Mouse (Mus musculus): ENCODE data around the gene Vta1. TPM values are rescaled to one million over a fixed set of nuclear protein-coding genes. Genes with fewer than 3 reads are reported as not detected.

The Vta1 gene
- polyA plus RNA-seq, 1 experiment: 80.4 TPM

DNA sequence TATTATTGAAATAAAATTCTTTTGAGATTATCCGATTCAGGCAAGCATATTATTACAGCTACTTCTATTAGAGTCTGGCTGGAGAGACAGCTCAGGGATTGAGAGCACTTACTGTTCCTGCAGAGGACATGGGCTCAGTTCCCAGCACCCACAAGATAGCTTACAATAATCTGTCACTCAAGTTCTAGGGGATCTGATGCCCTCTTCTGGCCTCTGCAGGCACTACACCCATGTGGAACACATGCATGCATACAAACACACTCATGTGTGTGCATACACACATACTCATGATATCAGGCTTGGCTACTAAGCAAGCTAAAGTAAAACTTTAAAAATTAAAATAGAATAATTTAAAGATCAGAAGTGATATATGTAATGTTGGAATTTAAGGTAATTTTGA lies 19.7 kb downstream of the Vta1 start:
- Histone ChIP-seq H3K4me2 (ENCODE audit: low read depth) (no peak overlapping the region), H3K36me3 (ENCODE audit: control insufficient read depth, insufficient read depth) (peaks cover 29% of the 10 kb centered on the region)
- no peak for TF ChIP-seq MYOD1 (IDR thresholded peaks at IDR 0.05; ENCODE audit: control insufficient read depth in 1 of 3, insufficient read length in 2 of 3, low read depth in 2 of 3)

DNA sequence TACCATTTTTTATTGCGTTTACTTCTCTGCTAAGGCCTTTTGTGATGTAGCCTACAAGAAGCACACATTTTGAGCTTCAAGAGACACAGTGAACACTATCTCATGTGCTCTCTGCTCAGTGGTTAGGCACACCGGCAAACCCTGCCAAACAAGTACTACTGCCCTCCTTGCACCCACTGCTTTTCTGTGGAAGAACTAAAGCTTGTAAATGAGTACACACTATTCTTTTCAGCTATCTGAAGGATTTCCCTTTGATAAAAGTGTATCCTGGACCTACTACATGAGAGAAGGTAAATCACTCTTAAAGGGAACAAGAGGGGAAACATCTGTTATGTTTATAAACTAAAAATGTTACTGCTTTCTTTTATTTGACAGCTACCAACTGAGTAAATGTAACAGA lies 39.2 kb downstream of the Vta1 start:
- H3K4me2 ChIP-seq (ENCODE audit: low read depth): no peak overlapping the region
- H3ac ChIP-seq (ENCODE audit: control insufficient read depth, insufficient read length): no peak overlapping the region
- peaks cover 20% of the 10 kb centered on the region for H3K36me3 ChIP-seq (ENCODE audit: control insufficient read depth, insufficient read depth)
- no peaks in the 10 kb centered on the region for H3K79me2 ChIP-seq (ENCODE audit: control insufficient read depth, insufficient read depth)
- no peak for TF ChIP-seq POLR2A (IDR thresholded peaks at IDR 0.05; ENCODE audit: insufficient read length, low read depth)
- no peak for TF ChIP-seq CEBPB (IDR thresholded peaks at IDR 0.05; ENCODE audit: insufficient read depth, poor library complexity, severe bottlenecking)
- TF ChIP-seq MYOG (IDR thresholded peaks at IDR 0.05; ENCODE audit: control insufficient read depth in 1 of 3, insufficient read depth in 1 of 3, insufficient read length in 2 of 3, low read depth in 2 of 3): no peak
- no peak for TF ChIP-seq MAX (IDR thresholded peaks at IDR 0.05; ENCODE audit: low read depth)
- TF ChIP-seq MYOD1 (IDR thresholded peaks at IDR 0.05; ENCODE audit: control insufficient read depth in 1 of 3, insufficient read length in 2 of 3, low read depth in 2 of 3): no peak
- no peak for TF ChIP-seq REST (IDR thresholded peaks at IDR 0.05; ENCODE audit: insufficient read depth, insufficient read length)
- no peak for TF ChIP-seq TCF12 (IDR thresholded peaks at IDR 0.05; ENCODE audit: insufficient read depth, poor library complexity, severe bottlenecking)
- TF ChIP-seq USF1 (IDR thresholded peaks at IDR 0.05; ENCODE audit: low read depth): no peak
- H3K27me3 ChIP-seq (ENCODE audit: control insufficient read depth, insufficient read depth, insufficient read length): no peaks in the 10 kb centered on the region
- no peak overlapping the region for H3K4me3 ChIP-seq

More for the DNA sequence above, 19.7 kb downstream of the Vta1 start:
- peaks cover 23% of the 10 kb centered on the region for H3K79me2 ChIP-seq (ENCODE audit: control insufficient read depth, insufficient read depth)
- no peak overlapping the region for H3ac ChIP-seq (ENCODE audit: control insufficient read depth, insufficient read length)
- H3K4me3 ChIP-seq: no peak overlapping the region
- no peaks in the 10 kb centered on the region for H3K27me3 ChIP-seq (ENCODE audit: control insufficient read depth, insufficient read depth, insufficient read length)

DNA sequence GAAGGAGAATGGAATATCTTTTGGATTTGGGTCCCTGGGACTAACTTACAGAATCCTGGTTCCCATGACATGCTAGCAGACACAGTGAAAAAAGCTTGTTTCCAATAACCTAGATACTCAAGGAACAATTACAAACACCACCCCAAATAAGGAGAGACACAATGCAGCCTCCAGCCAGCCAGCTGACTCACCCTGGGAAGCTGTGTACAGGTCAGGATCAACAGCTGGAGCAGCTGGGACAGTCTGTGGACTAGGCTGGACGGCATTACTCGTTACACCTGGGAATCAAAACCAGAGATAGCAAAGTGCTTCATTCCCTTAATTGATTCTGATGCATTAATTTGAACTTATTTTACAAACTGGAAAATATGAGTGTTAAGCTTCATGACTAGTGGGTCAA lies 44.5 kb downstream of the Vta1 start:
- Histone ChIP-seq H3ac (ENCODE audit: control insufficient read depth, insufficient read length) (no peak overlapping the region), H3K4me2 (ENCODE audit: low read depth) (peak overlapping the region; percentile 41), H3K79me2 (ENCODE audit: control insufficient read depth, insufficient read depth) (no peaks in the 10 kb centered on the region), H3K27me3 (ENCODE audit: control insufficient read depth, insufficient read depth, insufficient read length) (no peaks in the 10 kb centered on the region), H3K36me3 (ENCODE audit: control insufficient read depth, insufficient read depth) (peaks cover 27% of the 10 kb centered on the region), H3K4me3 (no peak overlapping the region)
- no peak for TF ChIP-seq POLR2AphosphoS2 (IDR thresholded peaks at IDR 0.05; ENCODE audit: insufficient read length, low read depth)
- no peak for TF ChIP-seq REST (IDR thresholded peaks at IDR 0.05; ENCODE audit: insufficient read depth, insufficient read length)
- TF ChIP-seq SRF (IDR thresholded peaks at IDR 0.05; ENCODE audit: control insufficient read depth, insufficient read length, low read depth): peak; percentile 90
- TF ChIP-seq TCF3 (IDR thresholded peaks at IDR 0.05; ENCODE audit: insufficient read length, low read depth): peak; percentile 52
- TF ChIP-seq MAX (IDR thresholded peaks at IDR 0.05; ENCODE audit: low read depth): no peak
- peak in 2 of 3 experiments; percentile 79 to 83 for TF ChIP-seq MYOD1 (IDR thresholded peaks at IDR 0.05; ENCODE audit: control insufficient read depth in 1 of 3, insufficient read length in 2 of 3, low read depth in 2 of 3)
- TF ChIP-seq E2F4 (IDR thresholded peaks at IDR 0.05; ENCODE audit: insufficient read depth): no peak
- TF ChIP-seq MYOG (IDR thresholded peaks at IDR 0.05; ENCODE audit: control insufficient read depth in 1 of 3, insufficient read depth in 1 of 3, insufficient read length in 2 of 3, low read depth in 2 of 3): peak in 1 of 3 experiments; percentile 53
- TF ChIP-seq CEBPB (IDR thresholded peaks at IDR 0.05; ENCODE audit: insufficient read depth, poor library complexity, severe bottlenecking): no peak
- peak; percentile 20 for TF ChIP-seq TCF12 (IDR thresholded peaks at IDR 0.05; ENCODE audit: insufficient read depth, poor library complexity, severe bottlenecking)
- TF ChIP-seq USF1 (IDR thresholded peaks at IDR 0.05; ENCODE audit: low read depth): no peak
- TF ChIP-seq POLR2A (IDR thresholded peaks at IDR 0.05; ENCODE audit: insufficient read length, low read depth): no peak

DNA sequence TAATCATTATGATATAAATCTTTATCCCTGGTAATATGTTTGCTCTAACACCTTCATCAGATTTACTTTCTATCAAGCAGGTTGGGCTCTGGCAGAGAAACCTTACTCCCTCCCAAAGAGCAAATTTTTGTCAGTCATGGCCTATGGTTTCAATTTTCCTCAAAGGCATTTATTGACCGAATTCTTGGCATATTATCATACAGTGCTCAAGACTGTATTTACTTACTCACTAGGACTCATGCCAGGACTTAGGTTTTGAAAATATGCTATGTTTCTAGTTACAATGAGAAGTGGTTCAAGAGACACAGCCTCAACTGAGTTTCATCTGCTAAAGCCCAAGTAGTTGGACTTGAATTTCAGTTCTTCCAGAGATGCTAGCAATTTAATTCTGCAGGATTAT lies 65.7 kb downstream of the Vta1 start:
- H3ac ChIP-seq (ENCODE audit: control insufficient read depth, insufficient read length): no peak overlapping the region
- no peak overlapping the region for H3K4me2 ChIP-seq (ENCODE audit: low read depth)
- no peaks in the 10 kb centered on the region for H3K79me2 ChIP-seq (ENCODE audit: control insufficient read depth, insufficient read depth)
- H3K36me3 ChIP-seq (ENCODE audit: control insufficient read depth, insufficient read depth): no peaks in the 10 kb centered on the region
- no peak for TF ChIP-seq REST (IDR thresholded peaks at IDR 0.05; ENCODE audit: insufficient read depth, insufficient read length)
- no peak for TF ChIP-seq SRF (IDR thresholded peaks at IDR 0.05; ENCODE audit: control insufficient read depth, insufficient read length, low read depth)
- TF ChIP-seq MAX (IDR thresholded peaks at IDR 0.05; ENCODE audit: low read depth): no peak
- TF ChIP-seq CEBPB (IDR thresholded peaks at IDR 0.05; ENCODE audit: insufficient read depth, poor library complexity, severe bottlenecking): no peak
- TF ChIP-seq USF1 (IDR thresholded peaks at IDR 0.05; ENCODE audit: low read depth): no peak
- TF ChIP-seq MYOD1 (IDR thresholded peaks at IDR 0.05; ENCODE audit: control insufficient read depth in 1 of 3, insufficient read length in 2 of 3, low read depth in 2 of 3): no peak
- no peak for TF ChIP-seq MYOG (IDR thresholded peaks at IDR 0.05; ENCODE audit: control insufficient read depth in 1 of 3, insufficient read depth in 1 of 3, insufficient read length in 2 of 3, low read depth in 2 of 3)
- no peak for TF ChIP-seq POLR2AphosphoS2 (IDR thresholded peaks at IDR 0.05; ENCODE audit: insufficient read length, low read depth)
- TF ChIP-seq TCF12 (IDR thresholded peaks at IDR 0.05; ENCODE audit: insufficient read depth, poor library complexity, severe bottlenecking): no peak
- no peak for TF ChIP-seq POLR2A (IDR thresholded peaks at IDR 0.05; ENCODE audit: insufficient read length, low read depth)
- no peak for TF ChIP-seq E2F4 (IDR thresholded peaks at IDR 0.05; ENCODE audit: insufficient read depth)
- TF ChIP-seq TCF3 (IDR thresholded peaks at IDR 0.05; ENCODE audit: insufficient read length, low read depth): no peak
- no peaks in the 10 kb centered on the region for H3K27me3 ChIP-seq (ENCODE audit: control insufficient read depth, insufficient read depth, insufficient read length)
- no peak overlapping the region for H3K4me3 ChIP-seq

DNA sequence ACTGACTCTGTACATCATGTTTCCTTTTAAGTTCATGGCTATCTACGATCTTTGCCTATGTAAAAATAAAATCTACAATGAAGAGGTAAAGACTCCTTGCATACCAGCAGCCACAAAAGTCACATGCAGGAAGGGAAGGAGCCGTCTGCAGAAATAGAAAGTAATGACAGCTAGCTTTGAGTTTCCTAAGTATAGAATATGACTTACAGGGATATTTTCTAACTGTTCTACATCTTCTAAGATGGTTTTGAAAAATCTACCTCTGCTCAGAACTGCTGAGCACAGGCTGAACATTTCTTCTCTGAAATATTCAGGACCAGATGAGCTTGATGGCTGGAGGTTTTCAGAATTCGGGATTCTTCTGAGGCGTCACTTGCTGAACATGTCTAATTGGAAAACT lies 66.3 kb downstream of the Vta1 start:
- no peaks in the 10 kb centered on the region for H3K27me3 ChIP-seq (ENCODE audit: control insufficient read depth, insufficient read depth, insufficient read length)

More for the DNA sequence above, 66.3 kb downstream of the Vta1 start:
- no peaks in the 10 kb centered on the region for H3K36me3 ChIP-seq (ENCODE audit: control insufficient read depth, insufficient read depth)
- no peaks in the 10 kb centered on the region for H3K79me2 ChIP-seq (ENCODE audit: control insufficient read depth, insufficient read depth)
- no peak overlapping the region for H3K4me2 ChIP-seq (ENCODE audit: low read depth)
- TF ChIP-seq TCF3 (IDR thresholded peaks at IDR 0.05; ENCODE audit: insufficient read length, low read depth): no peak
- peak; percentile 16 for TF ChIP-seq USF1 (IDR thresholded peaks at IDR 0.05; ENCODE audit: low read depth)
- no peak overlapping the region for H3K4me3 ChIP-seq
- no peak overlapping the region for H3ac ChIP-seq (ENCODE audit: control insufficient read depth, insufficient read length)

Data from myocyte (in vitro differentiated cells).